Mouse (Mus musculus) thymus, postnatal 14 days (tissue): ENCODE measurements around the gene Rps21.
A peak's percentile ranks its signal among the peaks of the same experiment; 100 is the strongest.
"Not testable (repeated sequence)": the region's sequence is repeated elsewhere in the genome, so short reads cannot be mapped to it uniquely, and the experiment has no call there.

ENCODE experiments used
- DNase-seq: peaks from one replicate; pipeline ENCODE4 v3.0.0; 2021

Gene Rps21

GRCm38 (mm10) chr2:180259826-180260609, 2.8 kb downstream of the Rps21 start:
- not testable (repeated sequence) for DNase-seq

GRCm38 (mm10) chr2:180260610-180261480, 3.7 kb downstream of the Rps21 start:
- no peak for DNase-seq

GRCm38 (mm10) chr2:180261901-180262300, 4.7 kb downstream of the Rps21 start:
- no peak for DNase-seq

- DNase-seq, result no peak
Measured at GRCm38 (mm10) chr2:180262441-180262840, 5.3 kb downstream of the Rps21 start.

- DNase-seq, result no peak
Measured at GRCm38 (mm10) chr2:180262891-180263290, 5.7 kb downstream of the Rps21 start.

GRCm38 (mm10) chr2:180267955-180268354, 10.8 kb downstream of the Rps21 start:
- DNase-seq, result no peak

- no peak for DNase-seq
Measured at GRCm38 (mm10) chr2:180269329-180269728, 12.2 kb downstream of the Rps21 start.

- DNase-seq, result no peak
Measured at GRCm38 (mm10) chr2:180270537-180271255, 13.5 kb downstream of the Rps21 start.

- no peak for DNase-seq
Measured at GRCm38 (mm10) chr2:180271804-180272395, 14.7 kb downstream of the Rps21 start.

GRCm38 (mm10) chr2:180272884-180273321, 15.7 kb downstream of the Rps21 start:
- DNase-seq, result no peak

GRCm38 (mm10) chr2:180273394-180274244, 16.4 kb downstream of the Rps21 start, which contains the start of gene Cables2:
Gene Cables2 (minus strand): TSS chr2:180273496.
- peak; percentile 94 for DNase-seq

- no peak for DNase-seq
Measured at GRCm38 (mm10) chr2:180274523-180274922, 17.3 kb downstream of the Rps21 start.

GRCm38 (mm10) chr2:180275836-180276235, 18.7 kb downstream of the Rps21 start:
- peak; percentile 60 for DNase-seq

- no peak for DNase-seq
Measured at GRCm38 (mm10) chr2:180276385-180276784, 19.2 kb downstream of the Rps21 start.

GRCm38 (mm10) chr2:180276851-180277259, 19.7 kb downstream of the Rps21 start:
- DNase-seq, result peak; percentile 28

- DNase-seq, result no peak
Measured at GRCm38 (mm10) chr2:180277773-180278320, 20.7 kb downstream of the Rps21 start.

- DNase-seq, result no peak
Measured at GRCm38 (mm10) chr2:180279321-180279720, 22.1 kb downstream of the Rps21 start.

GRCm38 (mm10) chr2:180288966-180289365, 31.8 kb downstream of the Rps21 start:
- DNase-seq, result no peak

- DNase-seq, result no peak
Measured at GRCm38 (mm10) chr2:180289440-180290108, 32.4 kb downstream of the Rps21 start, which contains the start of gene Rbbp8nl. Gene Rbbp8nl (minus strand): TSS chr2:180289879.

GRCm38 (mm10) chr2:180290503-180290902, 33.3 kb downstream of the Rps21 start:
- DNase-seq, result no peak

- no peak for DNase-seq
Measured at GRCm38 (mm10) chr2:180291566-180291965, 34.4 kb downstream of the Rps21 start.
